In genomic region chr8:126612739-126613138, GRCm38 (mm10) we compare ENCODE assay signal across 17 mouse cellular contexts.
"Had no signal": no experiment of that assay in that cellular context is flagged by ENCODE, and none has a peak within 500 bp of the region (broad histone marks: within the 10 kb centered on the region; RNA-seq: fewer than 3 reads in every experiment).

No protein-coding gene starts in this region.

- H3K4me2 ChIP-seq: liver, embryonic 13.5 days; midbrain, embryonic 12.5 days; midbrain, embryonic 15.5 days; neural tube, embryonic 12.5 days; neural tube, embryonic 15.5 days had no signal

- H3K4me3 ChIP-seq: layer of hippocampus, adult 2 months; liver, embryonic 13.5 days; midbrain, embryonic 12.5 days; midbrain, embryonic 15.5 days; neural tube, embryonic 12.5 days; neural tube, embryonic 15.5 days had no signal

- H3K9me3 ChIP-seq: liver, embryonic 13.5 days; midbrain, embryonic 12.5 days; midbrain, embryonic 15.5 days; neural tube, embryonic 12.5 days; neural tube, embryonic 15.5 days had no signal

- H3K27ac ChIP-seq: layer of hippocampus, adult 2 months; midbrain, embryonic 12.5 days; midbrain, embryonic 15.5 days; neural tube, embryonic 12.5 days; neural tube, embryonic 15.5 days had no signal

- H3K36me3 ChIP-seq: liver, embryonic 13.5 days; midbrain, embryonic 12.5 days; midbrain, embryonic 15.5 days; neural tube, embryonic 12.5 days; neural tube, embryonic 15.5 days had no signal

- DNase-seq: kidney, adult 18-20 months; kidney, adult 9 months; layer of hippocampus, adult 9-11 months; liver, embryonic 13.5 days; lung, adult 2 months; lung, postnatal 14 days; lung, postnatal 4 days; right cerebral cortex, adult 18-20 months; right cerebral cortex, postnatal 25 days; thymus, postnatal 36 days had no signal

- H3K27me3 ChIP-seq: liver, embryonic 13.5 days; midbrain, embryonic 12.5 days; midbrain, embryonic 15.5 days; neural tube, embryonic 12.5 days; neural tube, embryonic 15.5 days had no signal

- ATAC-seq: inflammation-experienced regulatory T-cells, adult 6 months; intestine, embryonic 16.5 days; midbrain, embryonic 15.5 days had no signal

- H3K9ac ChIP-seq: liver, embryonic 13.5 days; midbrain, embryonic 12.5 days; midbrain, embryonic 15.5 days; neural tube, embryonic 12.5 days; neural tube, embryonic 15.5 days had no signal
